Mouse (Mus musculus): ENCODE data around the gene Itgb4.
"Not testable (repeated sequence)": the region's sequence is repeated elsewhere in the genome, so short reads cannot be mapped to it uniquely, and the experiment has no call there.

Itgb4 gene

GRCm38 (mm10) chr11:116008832-116009375 lies 34.4 kb downstream of the Itgb4 start:
- DNase-seq (ENCODE audit: low spot score), result no peak

GRCm38 (mm10) chr11:116009661-116010060 lies 35.2 kb downstream of the Itgb4 start:
- no peak for DNase-seq (ENCODE audit: low spot score)

- DNase-seq (ENCODE audit: low spot score), result no peak
Measured at GRCm38 (mm10) chr11:116010146-116010545, 35.6 kb downstream of the Itgb4 start.

GRCm38 (mm10) chr11:116010948-116011347 lies 36.4 kb downstream of the Itgb4 start:
- no peak for DNase-seq (ENCODE audit: low spot score)

GRCm38 (mm10) chr11:116011529-116012261 lies 37.2 kb downstream of the Itgb4 start:
- no peak for DNase-seq (ENCODE audit: low spot score)

GRCm38 (mm10) chr11:116012262-116012947 lies 37.9 kb downstream of the Itgb4 start, which contains the start of gene Galk1:
Gene Galk1 (minus strand): TSS chr11:116012719.
- peak; percentile 65 for DNase-seq (ENCODE audit: low spot score)

- DNase-seq (ENCODE audit: low spot score), result no peak
Measured at GRCm38 (mm10) chr11:116014821-116015220, 40.3 kb downstream of the Itgb4 start.

GRCm38 (mm10) chr11:116018106-116018505 lies 43.6 kb downstream of the Itgb4 start:
- no peak for DNase-seq (ENCODE audit: low spot score)

GRCm38 (mm10) chr11:116018867-116019266 lies 44.4 kb downstream of the Itgb4 start:
- DNase-seq (ENCODE audit: low spot score), result not testable (repeated sequence)

- DNase-seq (ENCODE audit: low spot score), result no peak
Measured at GRCm38 (mm10) chr11:116019360-116019791, 44.9 kb downstream of the Itgb4 start.

- DNase-seq (ENCODE audit: low spot score), result no peak
Measured at GRCm38 (mm10) chr11:116019976-116020411, 45.5 kb downstream of the Itgb4 start.

GRCm38 (mm10) chr11:116020519-116020922 lies 46.0 kb downstream of the Itgb4 start:
- DNase-seq (ENCODE audit: low spot score), result no peak

- DNase-seq (ENCODE audit: low spot score), result no peak
Measured at GRCm38 (mm10) chr11:116021328-116022220, 47.1 kb downstream of the Itgb4 start.

- DNase-seq (ENCODE audit: low spot score), result no peak
Measured at GRCm38 (mm10) chr11:116022256-116022780, 47.8 kb downstream of the Itgb4 start.

- not testable (repeated sequence) for DNase-seq (ENCODE audit: low spot score)
Measured at GRCm38 (mm10) chr11:116023074-116023770, 48.7 kb downstream of the Itgb4 start.

- peak; percentile 80 for DNase-seq (ENCODE audit: low spot score)
Measured at GRCm38 (mm10) chr11:116023771-116024355, 49.4 kb downstream of the Itgb4 start.

- peak; percentile 95 for DNase-seq (ENCODE audit: low spot score)
Measured at GRCm38 (mm10) chr11:116024356-116024808, 49.9 kb downstream of the Itgb4 start.

GRCm38 (mm10) chr11:116025056-116025845 lies 50.7 kb downstream of the Itgb4 start:
- DNase-seq (ENCODE audit: low spot score), result no peak

- DNase-seq (ENCODE audit: low spot score), result no peak
Measured at GRCm38 (mm10) chr11:116027756-116028155, 53.2 kb downstream of the Itgb4 start, which contains the start of gene H3f3b. Gene H3f3b (minus strand): TSS chr11:116027962.

Measured in spleen, adult 12 weeks (tissue).